Mouse (Mus musculus) forebrain, postnatal 0 days (tissue): ENCODE data around the gene Fen1. TPM values are rescaled to one million over a fixed set of nuclear protein-coding genes. Genes with fewer than 3 reads are reported as not detected.

Source experiments
- ATAC-seq: fragments of 200-750 bp; cut with Nextera tagmentation; 2 replicates; pipeline ENCODE4 v1.8.0; 2017; ENCODE audit warnings: mild to moderate bottlenecking, moderate library complexity
- DNase-seq: peaks from one replicate; pipeline ENCODE4 v3.0.0-alpha.2; 2015
- H3K27ac ChIP-seq: fragments of 300-500 bp; sonication (generic); 2 replicates; pipeline ENCODE4 v1.5.1; 2014; ENCODE audit warnings: low read depth, mild to moderate bottlenecking, antibody characterized with exemption, low read length, moderate library complexity, mixed read lengths
- H3K27me3 ChIP-seq: fragments of 300-500 bp; sonication (generic); 2 replicates; pipeline ENCODE4 v1.6.1; 2014; ENCODE audit warnings: mild to moderate bottlenecking, low read length, mixed read lengths; ENCODE audit not compliant: insufficient read depth
- H3K36me3 ChIP-seq: fragments of 300-500 bp; sonication (generic); 2 replicates; pipeline ENCODE4 v1.6.1; 2014; ENCODE audit warnings: mild to moderate bottlenecking, moderate library complexity; ENCODE audit not compliant: insufficient read depth
- H3K4me1 ChIP-seq: fragments of 300-500 bp; sonication (generic); 2 replicates; pipeline ENCODE4 v1.6.1; 2014; ENCODE audit warnings: antibody characterized with exemption; ENCODE audit not compliant: insufficient read depth
- H3K4me2 ChIP-seq: fragments of 300-500 bp; sonication (generic); 2 replicates; pipeline ENCODE4 v1.6.1; 2014; ENCODE audit warnings: low read depth, mild to moderate bottlenecking, moderate library complexity
- H3K4me3 ChIP-seq: fragments of 300-500 bp; sonication (generic); 2 replicates; pipeline ENCODE4 v1.5.1; 2014; ENCODE audit warnings: low read depth, low read length, mixed read lengths
- H3K9ac ChIP-seq: fragments of 300-500 bp; sonication (generic); 2 replicates; pipeline ENCODE4 v1.6.1; 2014; ENCODE audit warnings: mild to moderate bottlenecking
- H3K9me3 ChIP-seq: fragments of 300-500 bp; sonication (generic); 2 replicates; pipeline ENCODE4 v1.6.1; 2016; ENCODE audit warnings: low read length
- CTCF ChIP-seq: sonication (generic); IDR thresholded peaks from 2 replicates; pipeline ENCODE4 v1.5.1; 2016; ENCODE audit warnings: antibody characterized with exemption, control low read depth, low read depth
- WGBS: fragments of 180-500 bp; shearing (Covaris S2); extraction: QIAGEN DNeasy Blood & Tissue Kit; methylation state at CpG from one replicate; pipeline ENCODE4 v1.1.7; 2014; 5-methylcytosine and 5-hydroxymethylcytosine counted together
- polyA plus RNA-seq: library from polyadenylated mRNA; unstranded; fragments of >200 nt; fragmentation: Nextera tagmentation; extraction: Ambion mirVana; gene quantifications from 2 replicates; pipeline ENCODE4 v1.2.1, GENCODE M21; 2015
- total RNA-seq: library from RNA; depleted of rRNA; stranded (reverse); fragments of >200 nt; gene quantifications from 2 replicates; pipeline ENCODE4 v1.2.3, GENCODE M21; 2014

Gene Fen1
- total and polyA plus RNA-seq, 2 experiments from 2014 or later: 24.6 to 28.7 TPM

DNA sequence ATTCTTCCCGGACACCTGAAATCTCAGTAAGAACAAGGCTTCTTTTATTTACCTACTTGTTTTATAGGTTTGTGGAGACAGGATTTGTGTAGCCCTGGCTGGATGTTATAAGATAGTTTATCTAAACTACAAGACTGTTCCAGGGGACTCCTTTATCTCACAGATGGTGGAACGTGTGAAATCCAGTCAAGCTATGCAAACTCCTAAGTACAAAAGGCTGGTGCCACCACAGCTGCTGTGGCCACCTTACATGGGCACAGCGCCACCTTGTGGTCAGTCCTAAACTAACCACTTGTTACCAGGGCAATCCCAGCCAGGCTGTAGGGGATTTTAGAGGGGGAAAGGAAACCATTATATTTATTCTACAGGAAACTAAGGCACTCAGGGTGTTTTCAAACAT is 5.2 kb downstream of the Fen1 start:
- Histone ChIP-seq H3K9me3 (no peaks in the 10 kb centered on the region), H3K9ac (no peak overlapping the region), H3K27ac (no peak overlapping the region), H3K4me3 (no peak overlapping the region), H3K36me3 (peaks cover 52% of the 10 kb centered on the region), H3K27me3 (no peaks in the 10 kb centered on the region), H3K4me1 (0 out of 2 replicates have a peak, but pooled peaks cover 8% of the 10 kb centered on the region), H3K4me2 (no peak overlapping the region)
- DNase-seq: peak; percentile 87
- ATAC-seq: peak; percentile 72
- TF ChIP-seq CTCF: peak; percentile 92
- WGBS: 27% methylated on average over 3 of the region's 3 CpGs

DNA sequence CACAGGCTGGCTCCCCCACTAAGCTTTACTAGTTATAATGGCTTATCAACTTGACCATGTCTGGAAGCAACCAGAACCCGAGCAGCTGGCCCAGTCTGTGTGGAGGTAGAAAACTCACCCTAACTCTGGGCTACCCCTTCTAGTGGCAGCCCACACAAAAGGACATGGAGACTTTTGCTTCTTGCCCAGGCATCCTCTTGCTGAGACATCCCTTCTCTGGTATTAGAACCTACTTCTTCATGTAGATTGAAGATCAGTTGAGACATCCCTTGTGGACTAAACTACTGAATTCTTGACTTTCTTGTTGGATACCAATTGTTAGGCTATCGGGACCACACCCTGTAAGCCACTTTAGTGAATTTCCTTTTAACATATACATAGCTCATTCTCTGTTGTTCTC is 5.7 kb downstream of the Fen1 start:
- Histone ChIP-seq H3K4me1 (0 out of 2 replicates have a peak, but pooled peaks cover 8% of the 10 kb centered on the region), H3K9me3 (no peaks in the 10 kb centered on the region), H3K9ac (no peak overlapping the region), H3K4me2 (no peak overlapping the region), H3K36me3 (peaks cover 56% of the 10 kb centered on the region), H3K4me3 (no peak overlapping the region), H3K27ac (no peak overlapping the region), H3K27me3 (no peaks in the 10 kb centered on the region)
- whole genome bisulfite sequencing: 63% methylated on average over 2 of the region's 2 CpGs
- DNase-seq: no peak
- no peak for ATAC-seq
- TF ChIP-seq CTCF: no peak

DNA sequence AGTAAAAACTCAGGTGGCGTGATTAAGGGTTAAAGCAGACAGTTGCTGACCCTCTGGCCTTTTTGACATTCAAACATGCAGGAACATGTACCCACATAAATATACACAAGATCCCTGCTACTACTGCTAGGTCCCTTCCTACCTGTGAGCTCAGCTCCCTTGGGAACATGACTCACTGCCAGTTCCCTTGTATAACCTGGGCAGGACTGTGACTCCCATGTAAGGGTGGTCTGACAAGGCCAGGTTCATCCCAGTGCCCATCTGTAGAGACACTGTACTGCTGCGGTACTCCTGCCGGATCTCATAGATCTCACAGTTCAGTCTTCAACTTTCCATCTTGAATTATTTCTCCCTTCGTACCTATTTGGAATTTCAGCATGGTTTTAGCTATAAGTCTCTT is 6.8 kb downstream of the Fen1 start:
- H3K36me3 ChIP-seq: peaks cover 68% of the 10 kb centered on the region
- H3K27me3 ChIP-seq: no peaks in the 10 kb centered on the region
- no peak overlapping the region for H3K4me3 ChIP-seq
- no peak for TF ChIP-seq CTCF
- no peak overlapping the region for H3K9ac ChIP-seq
- WGBS: 90% methylated on average over 4 of the region's 4 CpGs
- DNase-seq: no peak
- ATAC-seq: no peak
- H3K4me2 ChIP-seq: no peak overlapping the region
- H3K9me3 ChIP-seq: no peaks in the 10 kb centered on the region
- H3K27ac ChIP-seq: no peak overlapping the region
- no peaks in the 10 kb centered on the region for H3K4me1 ChIP-seq

DNA sequence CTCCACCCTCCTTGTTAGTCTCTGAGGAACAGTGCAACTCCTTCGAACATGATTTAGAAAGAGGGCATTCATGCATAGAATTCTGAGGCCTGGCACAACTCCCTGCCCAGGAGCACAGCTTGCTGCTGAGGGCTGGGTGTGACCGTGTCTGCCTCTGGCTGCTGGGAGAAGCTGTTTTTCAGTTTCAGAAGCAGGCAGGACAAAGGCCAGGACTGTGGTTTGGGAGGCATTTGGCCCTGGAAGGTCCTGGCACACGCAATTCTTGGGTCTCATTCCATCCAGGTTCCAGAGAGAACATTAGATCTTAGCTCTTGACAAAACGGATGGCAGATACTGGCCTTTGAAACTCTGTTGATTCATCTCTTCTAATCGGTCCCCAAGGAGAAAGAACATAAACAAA is 8.7 kb downstream of the Fen1 start:
- no peaks in the 10 kb centered on the region for H3K4me1 ChIP-seq
- no peaks in the 10 kb centered on the region for H3K9me3 ChIP-seq
- H3K4me2 ChIP-seq: no peak overlapping the region
- DNase-seq (no peak), ATAC-seq (no peak)
- TF ChIP-seq CTCF: no peak
- 54% methylated on average over 5 of the region's 5 CpGs for WGBS
- peaks cover 72% of the 10 kb centered on the region for H3K36me3 ChIP-seq
- no peak overlapping the region for H3K9ac ChIP-seq
- no peak overlapping the region for H3K27ac ChIP-seq
- H3K27me3 ChIP-seq: no peaks in the 10 kb centered on the region
- no peak overlapping the region for H3K4me3 ChIP-seq

DNA sequence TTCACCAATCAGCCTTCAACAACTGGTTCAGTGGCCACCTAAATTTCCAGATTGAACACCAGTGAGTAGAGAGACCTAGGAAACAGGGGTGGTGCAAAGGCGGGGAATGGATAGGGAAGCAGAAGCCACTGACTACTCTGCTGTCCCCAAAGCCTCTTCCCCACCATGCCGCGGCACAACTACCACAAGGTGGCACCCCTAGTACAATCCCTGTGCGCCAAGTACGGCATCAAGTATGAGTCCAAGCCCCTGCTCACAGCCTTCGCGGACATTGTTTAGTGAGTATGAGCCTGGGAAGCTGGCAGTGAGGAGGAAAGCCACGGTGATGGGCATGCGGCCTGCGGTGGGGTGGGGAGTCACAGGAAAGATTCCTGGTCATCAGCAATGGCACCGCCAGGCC is 9.6 kb downstream of the Fen1 start:
- no peak for DNase-seq
- Histone ChIP-seq H3K4me3 (no peak overlapping the region), H3K4me2 (no peak overlapping the region), H3K36me3 (peaks cover 71% of the 10 kb centered on the region), H3K9me3 (no peaks in the 10 kb centered on the region), H3K4me1 (no peaks in the 10 kb centered on the region), H3K27me3 (no peaks in the 10 kb centered on the region), H3K27ac (no peak overlapping the region), H3K9ac (no peak overlapping the region)
- TF ChIP-seq CTCF: peak; percentile 20; the same call in 1 of the 2 replicates
- WGBS: 79% methylated on average over 11 of the region's 11 CpGs
- ATAC-seq: no peak

DNA sequence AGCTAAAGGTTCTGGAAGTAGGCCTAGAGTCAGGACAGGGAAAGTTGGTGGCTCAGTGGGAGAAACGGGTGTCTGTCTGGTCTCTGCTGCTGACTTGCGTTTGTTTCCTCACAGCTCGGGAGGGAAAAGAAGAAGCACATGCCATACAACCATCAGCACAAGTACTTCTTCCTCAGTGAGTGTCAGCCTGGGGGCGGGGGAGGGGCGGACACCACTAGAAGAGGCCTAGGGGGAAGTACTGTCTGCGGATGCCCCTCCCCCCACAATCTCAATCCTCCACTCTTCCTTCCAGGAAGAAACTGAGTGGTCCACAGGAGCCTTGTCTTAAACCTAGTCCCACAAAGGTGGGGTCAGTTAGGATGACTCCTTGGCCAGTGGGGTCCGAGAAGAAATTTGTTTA is 12.6 kb downstream of the Fen1 start:
- no peak for DNase-seq
- ATAC-seq: no peak
- Histone ChIP-seq H3K4me1 (0 out of 2 replicates have a peak, but pooled peaks cover 3% of the 10 kb centered on the region), H3K9me3 (no peaks in the 10 kb centered on the region), H3K36me3 (peaks cover 81% of the 10 kb centered on the region), H3K9ac (no peak overlapping the region), H3K4me2 (no peak overlapping the region), H3K27me3 (no peaks in the 10 kb centered on the region), H3K4me3 (no peak overlapping the region), H3K27ac (no peak overlapping the region)
- no peak for TF ChIP-seq CTCF
- 87% methylated on average over 7 of the region's 7 CpGs for WGBS

DNA sequence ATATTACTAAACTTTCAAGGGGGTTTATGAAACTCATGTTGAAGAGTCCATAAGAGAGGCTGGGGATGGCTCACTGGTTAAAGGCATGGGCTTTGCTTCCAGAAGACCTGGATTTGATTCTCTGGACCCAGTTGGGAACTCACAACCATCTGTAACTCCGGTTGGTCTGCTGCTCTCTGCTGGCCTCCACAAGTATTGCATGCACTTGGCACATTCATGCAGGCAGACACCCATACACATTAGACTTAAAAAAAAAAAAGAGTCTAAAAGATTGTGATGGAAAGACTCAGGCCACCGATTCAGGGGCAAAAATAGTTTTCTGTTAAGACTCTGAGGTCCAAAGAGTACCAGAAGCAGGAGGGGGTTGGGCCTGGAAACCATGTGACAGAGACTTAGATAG is 13.2 kb downstream of the Fen1 start:
- H3K9me3 ChIP-seq: no peaks in the 10 kb centered on the region
- H3K27me3 ChIP-seq: no peaks in the 10 kb centered on the region
- TF ChIP-seq CTCF: peak; percentile 87
- ATAC-seq (peak; percentile 34; the same call in 1 of the 2 replicates), DNase-seq (peak; percentile 86)
- H3K36me3 ChIP-seq: peaks cover 81% of the 10 kb centered on the region
- WGBS: 38% methylated on average over 2 of the region's 2 CpGs
- no peak overlapping the region for H3K4me2 ChIP-seq
- H3K4me1 ChIP-seq: peaks cover 4% of the 10 kb centered on the region; the same call in 1 of the 2 replicates
- H3K9ac ChIP-seq: no peak overlapping the region
- no peak overlapping the region for H3K27ac ChIP-seq
- no peak overlapping the region for H3K4me3 ChIP-seq

DNA sequence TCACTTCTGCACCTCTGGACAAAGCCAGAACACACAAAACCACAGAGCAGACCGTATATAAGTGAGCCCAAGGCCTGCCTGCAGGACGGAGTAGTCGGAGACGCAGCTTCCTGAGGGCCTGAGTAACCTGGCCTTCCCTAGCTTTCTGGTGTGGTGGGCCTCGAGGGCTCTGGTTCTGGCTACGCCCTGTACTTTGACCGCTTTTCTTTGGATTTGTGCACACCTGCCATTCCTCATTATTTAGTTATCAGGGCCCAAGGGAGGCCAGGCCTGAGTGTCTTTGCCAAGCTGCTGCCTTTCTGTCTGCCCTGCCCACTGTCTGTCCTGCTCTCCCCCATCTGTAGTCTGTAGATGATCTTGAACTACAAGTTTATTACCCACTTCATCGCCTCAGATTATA is 14.0 kb downstream of the Fen1 start:
- H3K36me3 ChIP-seq: peaks cover 76% of the 10 kb centered on the region
- ATAC-seq (no peak), DNase-seq (no peak)
- H3K27ac ChIP-seq: no peak overlapping the region
- no peak overlapping the region for H3K4me3 ChIP-seq
- no peak for TF ChIP-seq CTCF
- H3K9ac ChIP-seq: no peak overlapping the region
- 91% methylated on average over 8 of the region's 8 CpGs for WGBS
- H3K27me3 ChIP-seq: no peaks in the 10 kb centered on the region
- no peak overlapping the region for H3K4me2 ChIP-seq
- H3K4me1 ChIP-seq: peaks cover 7% of the 10 kb centered on the region; the same call in 1 of the 2 replicates
- no peaks in the 10 kb centered on the region for H3K9me3 ChIP-seq
